Mouse (Mus musculus) CH12.LX (cell line): ENCODE measurements around the gene Adrb1.

Experiments used
- SIN3A ChIP-seq: IDR thresholded peaks from 2 replicates; pipeline ENCODE4 v1.6.1; 2012; ENCODE audit warnings: low read length, improper control_type of control experiment, inconsistent platforms
- USF2 ChIP-seq: conservative IDR thresholded peaks from 2 replicates; pipeline ENCODE4 v1.6.1; 2011; ENCODE audit warnings: low read depth, low read length, improper control_type of control experiment

DNA sequence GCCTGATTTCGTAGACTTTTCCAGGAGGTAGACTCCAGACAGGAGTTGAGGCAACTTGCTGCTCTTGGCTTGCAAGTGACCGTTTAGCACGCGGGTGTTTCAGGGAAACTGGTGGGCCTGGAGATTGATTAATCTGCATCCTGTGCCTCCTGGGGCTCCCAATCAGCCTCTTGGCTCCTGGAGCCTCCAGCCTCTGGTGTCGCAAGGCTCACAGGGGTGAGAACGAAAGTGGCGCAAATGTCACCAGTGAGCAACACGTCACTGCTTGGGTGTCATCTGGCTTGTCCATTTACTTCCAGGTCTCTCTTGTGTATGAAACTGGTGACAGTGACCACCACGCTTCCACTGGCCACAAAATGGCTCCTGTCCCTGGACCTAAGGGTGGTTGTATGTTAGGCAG, 43.5 kb upstream of the Adrb1 start:
- no peak for TF ChIP-seq USF2
- TF ChIP-seq SIN3A, result no peak
